Mouse (Mus musculus) left cerebral cortex, adult 2 months (tissue): ENCODE data around the gene Gch1. TPM values are rescaled to one million over a fixed set of nuclear protein-coding genes. Genes with fewer than 3 reads are reported as not detected.

Experiments
- DNase-seq, 2 experiments: peaks; one replicate each; pipeline ENCODE4 v3.0.0; 2021 to 2022; ENCODE audit warnings: low spot score in 2 of 2, mixed read lengths in 1 of 2; ENCODE audit errors: extremely low spot score in 1 of 2
- H3K27ac ChIP-seq: fragments of 200-600 bp; 2 replicates; pipeline ENCODE4 v1.8.1; 2022
- H3K4me3 ChIP-seq: fragments of 200-600 bp; 2 replicates; pipeline ENCODE4 v1.8.1; 2022
- CTCF ChIP-seq: fragments of 200-600 bp; IDR thresholded peaks from 2 replicates; pipeline ENCODE4 v1.8.1; 2022; ENCODE audit warnings: antibody characterized with exemption, mild to moderate bottlenecking, moderate library complexity
- intact Hi-C: fragments of 180-260 bp; cut with DNase I; formaldehyde crosslinking; loops from one replicate; pipeline ENCODE4 v1.15.1; 2025
- total RNA-seq, 2 experiments: library from RNA; stranded (reverse); gene quantifications; 2 replicates each; pipeline ENCODE4 v1.2.3; 2021

Gch1 gene
- total RNA-seq, 2 experiments from 2014 or later = 1.2 to 1.9 TPM

- Histone ChIP-seq H3K27ac (no peak overlapping the region), H3K4me3 (no peak overlapping the region)
- intact Hi-C loops = no loop called here
- DNase-seq = no peak
- no peak for TF ChIP-seq CTCF
These were observed 32.4 kb upstream of the Gch1 start for GRCm38 (mm10) chr14:47221567-47221966.

- DNase-seq = no peak
- no peak for TF ChIP-seq CTCF
- Histone ChIP-seq H3K4me3 (no peak overlapping the region), H3K27ac (no peak overlapping the region)
- intact Hi-C loops = no loop called here
These were observed 31.2 kb upstream of the Gch1 start for GRCm38 (mm10) chr14:47220231-47221025.

- Histone ChIP-seq H3K27ac (no peak overlapping the region), H3K4me3 (no peak overlapping the region)
- TF ChIP-seq CTCF = no peak
- intact Hi-C loops = no loop called here
- no peak for DNase-seq
These were observed 29.8 kb upstream of the Gch1 start for GRCm38 (mm10) chr14:47218766-47219606.

GRCm38 (mm10) chr14:47216541-47216940 is 27.3 kb upstream of the Gch1 start:
- no peak for TF ChIP-seq CTCF
- no peak for DNase-seq
- Histone ChIP-seq H3K4me3 (no peak overlapping the region), H3K27ac (no peak overlapping the region)
- intact Hi-C loops = no loop called here

- no peak for TF ChIP-seq CTCF
- Histone ChIP-seq H3K27ac (no peak overlapping the region), H3K4me3 (no peak overlapping the region)
- intact Hi-C loops = no loop called here
- DNase-seq = no peak
These were observed 25.2 kb upstream of the Gch1 start for GRCm38 (mm10) chr14:47214367-47214766.

GRCm38 (mm10) chr14:47213305-47213704 is 24.1 kb upstream of the Gch1 start:
- intact Hi-C loops = no loop called here
- H3K4me3 ChIP-seq = no peak overlapping the region
- no peak for TF ChIP-seq CTCF

GRCm38 (mm10) chr14:47209669-47210164 is 20.5 kb upstream of the Gch1 start:
- H3K27ac ChIP-seq = no peak overlapping the region
- H3K4me3 ChIP-seq = no peak overlapping the region
- no peak for DNase-seq
- intact Hi-C loops = no loop called here
- TF ChIP-seq CTCF = no peak

More at GRCm38 (mm10) chr14:47213305-47213704, 24.1 kb upstream of the Gch1 start:
- no peak for DNase-seq
- H3K27ac ChIP-seq = no peak overlapping the region

GRCm38 (mm10) chr14:47208564-47209493 is 19.6 kb upstream of the Gch1 start:
- no peak overlapping the region for H3K27ac ChIP-seq
- H3K4me3 ChIP-seq = no peak overlapping the region
- DNase-seq = no peak
- TF ChIP-seq CTCF = no peak
- intact Hi-C loops = no loop called here

- Histone ChIP-seq H3K4me3 (no peak overlapping the region), H3K27ac (no peak overlapping the region)
- intact Hi-C loops = no loop called here
- no peak for DNase-seq
- TF ChIP-seq CTCF = no peak
These were observed 17.4 kb upstream of the Gch1 start for GRCm38 (mm10) chr14:47206601-47207000.

- Histone ChIP-seq H3K27ac (no peak overlapping the region), H3K4me3 (no peak overlapping the region)
- no peak for DNase-seq
- TF ChIP-seq CTCF = no peak
- intact Hi-C loops = no loop called here
These were observed 16.2 kb upstream of the Gch1 start for GRCm38 (mm10) chr14:47205270-47205972.

GRCm38 (mm10) chr14:47197340-47197739 is 8.1 kb upstream of the Gch1 start:
- DNase-seq = no peak
- no peak overlapping the region for H3K4me3 ChIP-seq
- intact Hi-C loops = no loop called here
- TF ChIP-seq CTCF = no peak
- no peak overlapping the region for H3K27ac ChIP-seq
